Mouse (Mus musculus): ENCODE data around the gene Gsdma3.
"Not testable (repeated sequence)": the region's sequence is repeated elsewhere in the genome, so short reads cannot be mapped to it uniquely, and the experiment has no call there.

The Gsdma3 gene

DNA sequence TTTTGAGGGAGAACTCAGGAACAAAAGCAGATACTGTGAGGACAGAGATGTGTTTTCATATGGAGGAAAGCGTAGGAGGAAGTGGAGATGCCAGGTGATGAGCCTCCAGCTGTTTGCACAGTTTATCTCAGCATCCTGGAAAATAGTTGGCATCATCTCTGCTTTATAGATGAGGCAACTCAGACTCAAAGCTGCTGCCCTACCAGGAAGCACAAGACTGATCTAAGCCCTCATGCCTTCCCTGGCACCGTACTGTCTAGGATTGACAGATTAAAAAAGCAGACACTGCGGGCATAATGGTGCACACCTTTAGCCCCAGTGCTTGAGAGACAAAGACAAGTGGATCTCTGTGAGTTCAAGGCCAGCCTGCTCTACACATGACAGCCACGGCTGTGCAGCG, 4.5 kb downstream of the Gsdma3 start:
- H3K27me3 ChIP-seq (ENCODE audit: insufficient read depth, low read length), result peaks cover 9% of the 10 kb centered on the region; the same call in 1 of the 2 replicates
- H3K4me3 ChIP-seq (replicated peaks; ENCODE audit: low read length), result no peak overlapping the region
- no peaks in the 10 kb centered on the region for H3K36me3 ChIP-seq (ENCODE audit: insufficient read depth, low read length)
- TF ChIP-seq POU5F1 (IDR thresholded peaks at IDR 0.05; ENCODE audit: borderline replicate concordance, low read length), result no peak
- no peak for TF ChIP-seq NANOG (IDR thresholded peaks at IDR 0.05; ENCODE audit: borderline replicate concordance, low read length)
- H3K9me3 ChIP-seq (ENCODE audit: low read length), result peaks cover 15% of the 10 kb centered on the region
- no peaks in the 10 kb centered on the region for H3K4me1 ChIP-seq (replicated peaks; ENCODE audit: low read depth, low read length)

DNA sequence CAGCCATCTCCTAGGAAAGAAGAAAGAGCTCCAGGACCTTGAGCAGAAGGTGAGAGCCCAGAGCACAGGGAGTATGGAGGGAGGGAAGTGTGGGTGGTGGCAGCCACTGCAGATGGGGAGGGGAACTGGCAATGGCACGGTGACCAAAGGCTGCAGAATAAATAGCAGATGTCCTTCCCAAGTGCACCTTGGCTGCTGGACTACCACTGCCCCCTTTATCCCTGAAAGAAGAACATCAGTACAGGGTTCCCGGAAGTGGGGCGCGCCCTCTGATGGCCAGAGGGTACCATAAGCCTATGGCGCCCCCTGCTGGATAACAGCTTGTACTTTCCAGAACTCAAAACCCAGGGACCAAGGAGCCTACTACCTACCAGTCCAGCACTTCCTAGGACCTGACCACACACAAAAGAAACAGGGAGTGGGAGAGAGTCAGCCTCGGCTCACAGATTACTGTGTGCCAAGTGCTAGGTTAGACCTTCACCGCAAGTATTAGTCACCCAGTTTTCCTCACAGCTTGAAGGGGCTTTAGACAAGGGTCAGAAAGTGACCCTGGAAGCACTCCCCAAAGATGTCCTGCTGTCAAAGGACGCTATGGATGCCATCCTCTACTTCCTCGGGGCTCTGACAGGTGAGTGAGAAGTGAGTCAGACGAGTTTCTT, 9.3 kb downstream of the Gsdma3 start:
- TF ChIP-seq CTCF (conservative IDR thresholded peaks at IDR 0.05; ENCODE audit: low read length), result peak; percentile 6; the same call in 1 of the 2 replicates
- H3K36me3 ChIP-seq (ENCODE audit: insufficient read depth, low read length); H3K4me3 ChIP-seq (replicated peaks; ENCODE audit: low read length); H3K4me1 ChIP-seq (replicated peaks; ENCODE audit: low read depth, low read length); H3K27me3 ChIP-seq (ENCODE audit: insufficient read depth, low read length): not testable (repeated sequence)
- peaks cover 17% of the 10 kb centered on the region for H3K9me3 ChIP-seq (ENCODE audit: low read length)

DNA sequence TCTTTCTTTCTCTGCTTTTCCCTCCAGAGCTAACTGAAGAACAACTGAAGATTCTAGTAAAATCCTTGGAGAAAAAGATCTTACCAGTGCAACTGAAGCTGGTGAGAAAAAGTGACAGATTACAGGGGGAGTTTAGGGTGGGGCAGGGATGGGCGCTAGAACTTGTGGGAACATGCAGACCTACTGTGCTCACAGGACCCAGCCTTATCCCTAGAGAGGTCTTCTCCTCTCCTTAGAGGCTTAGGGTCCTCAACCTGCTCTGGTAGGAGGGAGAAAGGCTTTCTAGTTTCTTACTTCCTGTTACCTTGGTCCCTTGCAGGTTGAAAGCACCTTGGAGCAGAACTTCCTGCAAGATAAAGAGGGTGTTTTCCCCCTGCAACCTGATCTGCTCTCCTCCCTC, 11.3 kb downstream of the Gsdma3 start:
- peaks cover 9% of the 10 kb centered on the region; the same call in 1 of the 2 replicates for H3K27me3 ChIP-seq (ENCODE audit: insufficient read depth, low read length)
- H3K36me3 ChIP-seq (ENCODE audit: insufficient read depth, low read length), result no peaks in the 10 kb centered on the region
- H3K4me1 ChIP-seq (replicated peaks; ENCODE audit: low read depth, low read length), result peaks cover 3% of the 10 kb centered on the region
- H3K9me3 ChIP-seq (ENCODE audit: low read length), result peaks cover 17% of the 10 kb centered on the region
- TF ChIP-seq NANOG (IDR thresholded peaks at IDR 0.05; ENCODE audit: borderline replicate concordance, low read length), result no peak
- H3K4me3 ChIP-seq (replicated peaks; ENCODE audit: low read length), result no peak overlapping the region

DNA sequence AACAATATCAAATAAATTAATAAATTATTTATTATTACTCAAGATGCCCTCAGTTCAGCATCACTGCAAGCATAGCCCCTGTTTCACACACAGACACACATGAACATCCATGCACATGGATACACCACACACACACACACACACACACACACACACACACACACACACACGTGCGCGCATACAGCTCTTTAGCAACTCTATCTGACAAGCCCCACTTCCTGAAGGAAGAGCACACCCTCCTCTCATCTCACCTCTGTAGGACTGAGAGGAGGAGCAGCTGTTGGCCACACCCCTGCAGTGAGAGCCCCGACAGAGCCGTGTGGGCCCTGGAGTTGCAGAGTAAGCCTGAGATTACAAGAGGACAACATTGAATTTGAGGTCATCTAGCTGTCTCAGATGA, 13.9 kb downstream of the Gsdma3 start:
- H3K4me3 ChIP-seq (replicated peaks; ENCODE audit: low read length), result no peak overlapping the region
- H3K4me1 ChIP-seq (replicated peaks; ENCODE audit: low read depth, low read length), result peaks cover 3% of the 10 kb centered on the region
- no peaks in the 10 kb centered on the region for H3K36me3 ChIP-seq (ENCODE audit: insufficient read depth, low read length)
- TF ChIP-seq POU5F1 (IDR thresholded peaks at IDR 0.05; ENCODE audit: borderline replicate concordance, low read length), result no peak
- no peak for TF ChIP-seq CTCF (conservative IDR thresholded peaks at IDR 0.05; ENCODE audit: low read length)
- no peak for TF ChIP-seq NANOG (IDR thresholded peaks at IDR 0.05; ENCODE audit: borderline replicate concordance, low read length)
- H3K9me3 ChIP-seq (ENCODE audit: low read length), result peaks cover 21% of the 10 kb centered on the region
- peaks cover 9% of the 10 kb centered on the region; the same call in 1 of the 2 replicates for H3K27me3 ChIP-seq (ENCODE audit: insufficient read depth, low read length)

DNA sequence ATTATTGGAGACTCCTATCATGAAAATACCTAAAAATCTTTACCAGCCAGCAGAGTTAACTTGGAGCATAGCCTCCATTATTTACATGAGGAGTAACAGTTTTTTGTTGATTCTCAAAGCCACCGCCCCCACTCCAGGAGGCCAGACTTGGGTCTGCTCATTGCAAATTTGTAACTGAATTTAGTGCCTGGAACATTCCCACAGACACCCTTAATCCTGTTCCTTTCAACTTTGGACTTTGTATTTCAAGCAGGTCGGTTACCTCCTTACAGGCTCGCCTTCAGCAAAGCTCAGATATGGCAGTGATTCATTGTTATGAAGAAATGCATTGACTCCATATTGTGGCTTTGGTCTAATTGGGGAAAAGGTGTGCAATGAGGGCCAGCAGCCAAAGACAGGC, 18.6 kb downstream of the Gsdma3 start:
- Histone ChIP-seq H3K36me3 (ENCODE audit: insufficient read depth, low read length) (no peaks in the 10 kb centered on the region), H3K4me3 (replicated peaks; ENCODE audit: low read length) (no peak overlapping the region), H3K9me3 (ENCODE audit: low read length) (peaks cover 14% of the 10 kb centered on the region), H3K4me1 (replicated peaks; ENCODE audit: low read depth, low read length) (no peaks in the 10 kb centered on the region), H3K27me3 (ENCODE audit: insufficient read depth, low read length) (peaks cover 41% of the 10 kb centered on the region)
- TF ChIP-seq CTCF (conservative IDR thresholded peaks at IDR 0.05; ENCODE audit: low read length) (no peak), POU5F1 (IDR thresholded peaks at IDR 0.05; ENCODE audit: borderline replicate concordance, low read length) (no peak), NANOG (IDR thresholded peaks at IDR 0.05; ENCODE audit: borderline replicate concordance, low read length) (no peak)

DNA sequence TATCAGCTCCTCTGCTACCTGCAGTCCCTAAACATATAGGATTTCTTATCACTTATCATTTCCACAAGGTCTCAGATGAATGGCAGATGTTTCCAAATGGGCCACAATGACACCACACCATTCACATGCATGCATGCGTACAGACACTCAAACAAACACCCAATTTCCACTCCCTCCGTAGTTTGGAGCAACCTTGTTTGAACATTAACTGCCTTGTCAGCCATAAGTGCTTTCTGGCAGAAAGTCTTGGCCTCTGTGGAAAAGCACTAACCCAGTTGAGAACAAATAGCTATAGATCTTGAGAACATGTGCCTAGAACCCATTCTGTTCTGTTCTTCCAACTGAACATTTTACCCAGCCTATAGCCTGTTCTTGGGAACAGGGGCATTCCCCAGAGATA, 19.8 kb downstream of the Gsdma3 start:
- no peaks in the 10 kb centered on the region for H3K4me1 ChIP-seq (replicated peaks; ENCODE audit: low read depth, low read length)
- no peaks in the 10 kb centered on the region for H3K36me3 ChIP-seq (ENCODE audit: insufficient read depth, low read length)
- H3K4me3 ChIP-seq (replicated peaks; ENCODE audit: low read length), result no peak overlapping the region
- peaks cover 14% of the 10 kb centered on the region for H3K9me3 ChIP-seq (ENCODE audit: low read length)
- TF ChIP-seq POU5F1 (IDR thresholded peaks at IDR 0.05; ENCODE audit: borderline replicate concordance, low read length) (no peak), CTCF (conservative IDR thresholded peaks at IDR 0.05; ENCODE audit: low read length) (no peak), NANOG (IDR thresholded peaks at IDR 0.05; ENCODE audit: borderline replicate concordance, low read length) (no peak)
- peaks cover 45% of the 10 kb centered on the region for H3K27me3 ChIP-seq (ENCODE audit: insufficient read depth, low read length)

DNA sequence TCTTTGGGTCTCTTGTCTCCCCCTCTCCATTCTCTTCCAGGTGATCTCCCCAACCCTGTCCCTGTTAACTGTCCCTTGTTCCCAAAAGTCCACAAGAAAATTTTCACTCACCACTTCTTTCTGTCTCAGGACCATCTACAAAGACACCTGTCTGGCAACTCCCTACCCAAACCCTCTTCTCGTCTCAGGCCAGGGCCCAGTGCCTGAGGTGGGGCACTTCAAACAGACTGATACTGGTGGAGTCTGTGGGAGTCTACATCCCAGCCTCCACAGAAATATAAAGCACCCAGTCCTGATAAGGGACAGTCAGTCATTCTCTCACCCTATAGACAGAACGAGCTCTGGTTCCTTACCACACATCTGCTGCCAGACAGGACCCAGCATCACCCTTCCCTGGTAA, 20.3 kb downstream of the Gsdma3 start, which contains the start of gene Gsdma2:
Gene Gsdma2 (plus strand): TSS at position 301 of the 400 bp plus-strand sequence.
- H3K4me1 ChIP-seq (replicated peaks; ENCODE audit: low read depth, low read length), result no peaks in the 10 kb centered on the region
- peaks cover 14% of the 10 kb centered on the region for H3K9me3 ChIP-seq (ENCODE audit: low read length)
- TF ChIP-seq POU5F1 (IDR thresholded peaks at IDR 0.05; ENCODE audit: borderline replicate concordance, low read length) (no peak), CTCF (conservative IDR thresholded peaks at IDR 0.05; ENCODE audit: low read length) (no peak), NANOG (IDR thresholded peaks at IDR 0.05; ENCODE audit: borderline replicate concordance, low read length) (no peak)
- peaks cover 44% of the 10 kb centered on the region for H3K27me3 ChIP-seq (ENCODE audit: insufficient read depth, low read length)
- H3K36me3 ChIP-seq (ENCODE audit: insufficient read depth, low read length), result no peaks in the 10 kb centered on the region
- no peak within 1 kb of the TSS for H3K4me3 ChIP-seq (replicated peaks; ENCODE audit: low read length)

DNA sequence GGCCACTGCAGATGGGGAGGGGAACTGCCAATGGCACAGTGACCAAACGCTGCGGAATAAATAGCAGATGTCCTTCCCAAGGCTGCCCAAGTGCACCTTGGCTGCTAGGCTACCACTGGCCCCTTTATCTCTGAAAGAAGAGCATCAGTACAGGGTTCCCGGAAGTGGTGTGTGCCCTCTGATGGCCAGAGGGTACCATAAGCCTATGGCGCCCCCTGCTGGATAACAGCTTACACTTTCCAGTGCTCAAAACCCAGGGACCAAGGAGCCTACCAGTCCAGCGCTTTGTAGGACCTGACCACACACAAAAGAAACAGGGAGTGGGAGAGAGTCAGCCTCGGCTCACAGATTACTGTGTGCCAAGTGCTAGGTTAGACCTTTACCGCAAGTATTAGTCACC, 28.9 kb downstream of the Gsdma3 start:
- H3K27me3 ChIP-seq (ENCODE audit: insufficient read depth, low read length); H3K36me3 ChIP-seq (ENCODE audit: insufficient read depth, low read length); H3K4me1 ChIP-seq (replicated peaks; ENCODE audit: low read depth, low read length); H3K4me3 ChIP-seq (replicated peaks; ENCODE audit: low read length); H3K9me3 ChIP-seq (ENCODE audit: low read length): not testable (repeated sequence)
- peak; percentile 54 for TF ChIP-seq CTCF (conservative IDR thresholded peaks at IDR 0.05; ENCODE audit: low read length)

DNA sequence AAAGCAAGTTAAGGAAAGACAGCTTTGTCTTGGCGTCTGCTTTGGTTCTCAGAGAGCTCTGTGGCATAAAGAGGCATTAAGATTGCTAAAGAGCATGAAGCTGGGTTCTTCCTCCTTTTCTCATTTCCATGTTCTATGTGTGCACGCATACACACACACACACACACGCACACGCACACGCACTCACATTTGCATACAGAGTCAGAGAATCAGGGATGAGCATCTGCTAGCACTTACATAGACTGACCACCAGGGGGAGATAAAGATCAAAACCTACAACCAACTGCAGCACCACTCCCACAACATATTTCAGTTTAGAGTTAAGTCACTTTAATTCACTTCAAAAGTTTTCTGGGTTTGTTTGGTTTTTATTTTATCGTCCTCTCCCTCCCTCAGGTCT, 34.4 kb downstream of the Gsdma3 start:
- peaks cover 5% of the 10 kb centered on the region; the same call in 1 of the 2 replicates for H3K27me3 ChIP-seq (ENCODE audit: insufficient read depth, low read length)
- peaks cover 20% of the 10 kb centered on the region for H3K4me1 ChIP-seq (replicated peaks; ENCODE audit: low read depth, low read length)
- TF ChIP-seq CTCF (conservative IDR thresholded peaks at IDR 0.05; ENCODE audit: low read length) (peak; percentile 80), POU5F1 (IDR thresholded peaks at IDR 0.05; ENCODE audit: borderline replicate concordance, low read length) (no peak)
- no peaks in the 10 kb centered on the region for H3K36me3 ChIP-seq (ENCODE audit: insufficient read depth, low read length)
- H3K9me3 ChIP-seq (ENCODE audit: low read length), result no peaks in the 10 kb centered on the region
- H3K4me3 ChIP-seq (replicated peaks; ENCODE audit: low read length), result no peak overlapping the region

All from E14TG2a.4 (cell line).